In genomic region chr12:3662660-3663059, GRCm38 (mm10) we compare ENCODE assay signal across 13 mouse cellular contexts.
A peak's percentile ranks its signal among the peaks of the same experiment; 100 is the strongest.
DNase-seq lines count a peak whose midpoint lies in the region; ATAC-seq and TF ChIP-seq lines count a peak whose summit lies in the region.
"Had no signal": no experiment of that assay in that cellular context is flagged by ENCODE, and none has a peak within 500 bp of the region (broad histone marks: within the 10 kb centered on the region; RNA-seq: fewer than 3 reads in every experiment).

No protein-coding gene starts in this region.

- intact Hi-C loops in left cerebral cortex, adult 2 months (cut with DNase I): loop anchor here (5.0 kb wide), 1 partner anchor 130 kb away; no protein-coding TSS in a partner anchor

- DNase-seq in frontal cortex, postnatal 25 days (ENCODE audit: low spot score in 2 of 2): no peak
- DNase-seq in left cerebral cortex, adult 2 months (ENCODE audit: extremely low spot score in 1 of 2, low spot score in 2 of 2): peak in 1 of 2 experiments; percentile 28
- DNase-seq in left cerebral cortex, adult 9 months (ENCODE audit: low spot score in 2 of 2): no peak
- DNase-seq in Muller cell, postnatal 12 days (ENCODE audit: inconsistent ontology term): peak; percentile 66
- peak; percentile 35 for DNase-seq in right cerebral cortex, postnatal 25 days
- DNase-seq in cerebellum, adult 18-20 months: no peak
- DNase-seq in spleen, postnatal 36 days (ENCODE audit: low spot score in 2 of 2): no peak
- DNase-seq: gastrocnemius, postnatal 10 days; lung, embryonic 14.5 days had no signal

- H3K27ac ChIP-seq in left cerebral cortex, adult 2 months: 0 out of 2 replicates have a peak overlapping the region, but pooled peaks have one; percentile 13
- H3K27ac ChIP-seq: limb, embryonic 10.5 days; midbrain, embryonic 10.5 days had no signal

- no peak for TF ChIP-seq CTCF in left cerebral cortex, adult 2 months (IDR thresholded peaks at IDR 0.05)

- no peak overlapping the region for H3K4me3 ChIP-seq in left cerebral cortex, adult 2 months
- H3K4me3 ChIP-seq: limb, embryonic 10.5 days; midbrain, embryonic 10.5 days had no signal

- ATAC-seq in frontal cortex, adult (ENCODE audit: low TSS enrichment): peak; percentile 69
- ATAC-seq: CD4-positive, CD25-positive, alpha-beta regulatory T cell, adult 4 months had no signal

Comparison
In these comparisons a context has a peak if more than half of its experiments do, and no peak if none do; other contexts are left out.
1. DNase-seq: peak in Muller cell, postnatal 12 days (single experiment) and right cerebral cortex, postnatal 25 days (single experiment); none in frontal cortex, postnatal 25 days (0 of 2), left cerebral cortex, adult 9 months (0 of 2), cerebellum, adult 18-20 months (0 of 2) and spleen, postnatal 36 days (0 of 2).